Mouse (Mus musculus): ENCODE measurements around the gene Trim66.

DNA sequence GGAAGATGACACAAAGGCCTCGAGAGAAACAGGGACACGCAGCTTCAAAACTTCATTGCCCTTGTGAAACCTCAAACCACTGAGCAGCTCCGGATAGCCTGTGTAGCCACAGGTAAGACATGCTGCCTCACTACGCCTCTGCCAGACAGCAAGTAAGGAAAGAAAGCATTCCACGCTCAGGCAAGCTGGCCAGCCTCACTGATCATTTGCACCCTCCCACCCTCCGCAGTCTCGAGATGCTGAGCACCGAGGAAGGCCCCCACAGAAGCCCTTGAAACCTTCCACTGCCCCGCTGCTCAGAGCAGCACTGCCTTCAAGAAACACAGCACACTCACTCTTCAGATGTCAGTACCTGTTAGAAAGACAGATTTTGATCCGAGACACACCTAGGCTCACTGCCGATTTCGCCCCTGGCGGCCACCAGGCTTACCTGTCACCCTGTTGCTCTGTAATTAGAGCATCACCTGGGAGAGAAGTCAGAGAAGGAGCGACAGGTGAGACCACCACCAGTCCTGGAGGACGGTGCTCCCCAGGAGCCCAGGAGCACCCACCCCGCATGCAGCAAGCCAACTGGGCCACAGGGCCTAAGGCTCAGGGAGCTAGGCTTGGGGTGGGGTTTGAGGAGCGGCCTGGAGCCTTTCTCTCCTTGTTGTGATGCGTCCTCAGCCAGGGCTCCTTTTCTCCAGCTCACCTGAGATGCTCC is 15.2 kb downstream of the Trim66 start:
- no peak for TF ChIP-seq CTCF (IDR thresholded peaks at IDR 0.05; ENCODE audit: insufficient read depth, low read length)
- no peak for TF ChIP-seq POLR2A (IDR thresholded peaks at IDR 0.05; ENCODE audit: borderline replicate concordance, extremely low read depth, low read depth, low read length)
